Mouse (Mus musculus): ENCODE measurements around the gene Slc25a35.

DNA sequence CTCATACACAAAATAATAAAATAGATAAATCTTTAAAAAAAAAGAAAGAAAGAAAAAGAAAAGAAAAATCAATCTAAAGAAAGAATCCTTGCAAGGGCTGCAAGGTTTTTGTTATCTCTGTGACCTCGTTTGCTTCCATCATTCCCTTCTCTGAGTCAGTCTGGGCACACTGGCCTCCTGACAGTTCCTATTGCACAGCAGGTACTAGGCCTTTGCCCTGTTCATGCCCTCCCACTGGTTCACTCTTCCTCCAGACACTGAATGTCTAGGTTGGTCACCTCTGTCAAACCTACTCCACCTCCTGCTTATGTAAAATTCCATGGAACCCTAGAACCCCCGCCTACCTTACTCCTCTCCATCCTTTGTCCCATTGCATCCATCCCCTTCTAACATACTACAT lies 22.7 kb upstream of the Slc25a35 start:
- TF ChIP-seq CTCF (IDR thresholded peaks at IDR 0.05; ENCODE audit: borderline replicate concordance, insufficient read depth, low read length): no peak
- no peak for TF ChIP-seq POLR2A (IDR thresholded peaks at IDR 0.05; ENCODE audit: low read depth, low read length)
